Mouse (Mus musculus) liver, embryonic 15.5 days (tissue): ENCODE measurements around the gene 3110082J24Rik. TPM values are rescaled to one million over a fixed set of nuclear protein-coding genes. Genes with fewer than 3 reads are reported as not detected.

Experiments
- ATAC-seq: fragments of 200-750 bp; cut with Nextera tagmentation; 2 replicates; pipeline ENCODE4 v1.8.0; 2017; ENCODE audit warnings: moderate number of reproducible peaks, mild to moderate bottlenecking, moderate library complexity; ENCODE audit not compliant: insufficient read depth
- H3K27ac ChIP-seq: fragments of 300-500 bp; sonication (generic); replicated peaks from 2 replicates; pipeline ENCODE4 v1.5.1; 2015; ENCODE audit warnings: mild to moderate bottlenecking, inconsistent platforms
- H3K27me3 ChIP-seq: fragments of 300-500 bp; sonication (generic); 2 replicates; pipeline ENCODE4 v1.6.1; 2015; ENCODE audit warnings: mild to moderate bottlenecking, inconsistent platforms
- H3K36me3 ChIP-seq: fragments of 300-500 bp; sonication (generic); replicated peaks from 2 replicates; pipeline ENCODE4 v1.6.1; 2015; ENCODE audit warnings: moderate library complexity, mild to moderate bottlenecking, inconsistent platforms
- H3K4me1 ChIP-seq: fragments of 300-500 bp; sonication (generic); replicated peaks from 2 replicates; pipeline ENCODE4 v1.6.1; 2015; ENCODE audit warnings: inconsistent platforms
- H3K4me2 ChIP-seq: fragments of 300-500 bp; sonication (generic); 2 replicates; pipeline ENCODE4 v1.6.1; 2015; ENCODE audit warnings: moderate library complexity, mild to moderate bottlenecking, inconsistent platforms
- H3K4me3 ChIP-seq: fragments of 300-500 bp; sonication (generic); replicated peaks from 2 replicates; pipeline ENCODE4 v1.5.1; 2015; ENCODE audit warnings: mild to moderate bottlenecking, inconsistent platforms
- H3K9ac ChIP-seq: fragments of 300-500 bp; sonication (generic); 2 replicates; pipeline ENCODE4 v1.6.1; 2015; ENCODE audit warnings: moderate library complexity, mild to moderate bottlenecking, inconsistent platforms
- H3K9me3 ChIP-seq: fragments of 300-500 bp; sonication (generic); replicated peaks from 2 replicates; pipeline ENCODE4 v1.6.1; 2016; ENCODE audit warnings: inconsistent platforms
- WGBS: fragments of 180-500 bp; shearing (Covaris S2); methylation state at CpG from one replicate; pipeline ENCODE4 v1.1.7; 2015; ENCODE audit warnings: mixed read lengths; ENCODE audit not compliant: insufficient replicate concordance; 5-methylcytosine and 5-hydroxymethylcytosine counted together
- polyA plus RNA-seq: library from polyadenylated mRNA; unstranded; fragments of >200 nt; fragmentation: Nextera tagmentation; extraction: Ambion mirVana; gene quantifications from 2 replicates; pipeline ENCODE4 v1.2.1, GENCODE M21; 2015

Gene 3110082J24Rik
- polyA plus RNA-seq = not detected in 2 replicates

DNA sequence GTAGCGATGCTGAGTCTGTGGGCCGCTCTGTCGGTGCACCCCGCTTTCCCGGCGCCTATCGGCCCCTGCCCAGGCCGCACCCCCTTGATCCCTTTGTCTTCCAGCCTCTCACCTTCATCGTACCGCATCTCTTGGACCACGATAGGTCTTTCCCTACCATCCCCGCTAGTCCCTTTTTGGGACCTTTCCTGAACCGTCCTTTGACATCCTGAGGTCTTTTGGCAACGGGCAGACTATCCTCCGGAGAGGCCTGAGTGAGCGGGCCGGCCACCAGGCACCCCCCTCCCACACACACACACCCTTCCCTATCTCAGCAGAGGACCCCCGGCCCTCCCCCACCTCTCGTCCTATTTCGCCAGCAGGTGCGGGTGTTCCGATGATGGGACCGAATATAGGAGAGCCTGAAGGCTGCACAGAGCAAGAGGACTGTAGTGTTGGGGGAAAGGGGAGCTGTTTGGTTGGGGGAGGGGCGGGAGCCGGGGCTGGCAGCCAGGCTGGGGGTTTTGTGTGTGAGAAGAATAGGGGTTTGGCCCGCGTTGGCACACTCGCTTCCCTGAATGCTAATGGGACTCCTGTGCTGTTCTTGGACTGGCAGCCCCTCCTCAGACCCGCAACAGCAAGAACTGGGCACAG lies at the start of gene 3110082J24Rik:
TSS of gene 3110082J24Rik (minus strand) at position 419 of the 633 bp plus-strand sequence.
- peak within 1 kb of the TSS; percentile 57 for H3K4me2 ChIP-seq
- no peaks in the 10 kb centered on the region for H3K36me3 ChIP-seq
- no peak within 1 kb of the TSS for H3K9ac ChIP-seq
- ATAC-seq = no peak
- peaks cover 9% of the 10 kb centered on the region for H3K4me1 ChIP-seq
- no peaks in the 10 kb centered on the region for H3K9me3 ChIP-seq
- peaks cover 88% of the 10 kb centered on the region for H3K27me3 ChIP-seq
- no peak within 1 kb of the TSS for H3K27ac ChIP-seq
- H3K4me3 ChIP-seq = peak within 1 kb of the TSS; percentile 35
- WGBS = 4% methylated on average over 29 of the region's 29 CpGs

DNA sequence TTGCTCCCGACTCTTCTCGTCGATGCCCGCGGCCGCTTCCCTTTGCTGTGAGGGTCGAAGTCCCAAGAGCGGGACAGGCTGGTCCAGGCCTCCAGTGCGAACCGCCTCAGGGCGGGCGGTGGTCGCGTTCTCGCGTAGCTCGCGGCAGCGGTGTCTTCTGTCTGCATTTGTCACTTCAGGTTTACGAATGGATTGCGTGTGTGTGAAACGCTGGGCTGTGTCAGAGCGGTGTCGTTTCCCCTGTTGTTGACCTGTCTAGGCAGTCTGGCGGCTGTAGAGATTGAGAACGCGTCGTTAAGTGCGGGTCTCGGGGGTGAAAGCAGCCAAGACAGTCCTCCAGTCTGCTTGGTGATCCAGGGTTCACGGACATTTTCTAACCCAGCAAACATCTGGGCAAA lies 49.5 kb upstream of the 3110082J24Rik start:
- Histone ChIP-seq H3K27ac (peak overlapping the region; percentile 95), H3K9me3 (no peaks in the 10 kb centered on the region), H3K9ac (peak overlapping the region; percentile 98), H3K4me1 (peaks cover 35% of the 10 kb centered on the region), H3K27me3 (no peaks in the 10 kb centered on the region), H3K4me2 (peak overlapping the region; percentile 76), H3K36me3 (no peaks in the 10 kb centered on the region), H3K4me3 (peak overlapping the region; percentile 99)
- WGBS = 0% methylated on average over 31 of the region's 31 CpGs
- ATAC-seq = peak; percentile 29

DNA sequence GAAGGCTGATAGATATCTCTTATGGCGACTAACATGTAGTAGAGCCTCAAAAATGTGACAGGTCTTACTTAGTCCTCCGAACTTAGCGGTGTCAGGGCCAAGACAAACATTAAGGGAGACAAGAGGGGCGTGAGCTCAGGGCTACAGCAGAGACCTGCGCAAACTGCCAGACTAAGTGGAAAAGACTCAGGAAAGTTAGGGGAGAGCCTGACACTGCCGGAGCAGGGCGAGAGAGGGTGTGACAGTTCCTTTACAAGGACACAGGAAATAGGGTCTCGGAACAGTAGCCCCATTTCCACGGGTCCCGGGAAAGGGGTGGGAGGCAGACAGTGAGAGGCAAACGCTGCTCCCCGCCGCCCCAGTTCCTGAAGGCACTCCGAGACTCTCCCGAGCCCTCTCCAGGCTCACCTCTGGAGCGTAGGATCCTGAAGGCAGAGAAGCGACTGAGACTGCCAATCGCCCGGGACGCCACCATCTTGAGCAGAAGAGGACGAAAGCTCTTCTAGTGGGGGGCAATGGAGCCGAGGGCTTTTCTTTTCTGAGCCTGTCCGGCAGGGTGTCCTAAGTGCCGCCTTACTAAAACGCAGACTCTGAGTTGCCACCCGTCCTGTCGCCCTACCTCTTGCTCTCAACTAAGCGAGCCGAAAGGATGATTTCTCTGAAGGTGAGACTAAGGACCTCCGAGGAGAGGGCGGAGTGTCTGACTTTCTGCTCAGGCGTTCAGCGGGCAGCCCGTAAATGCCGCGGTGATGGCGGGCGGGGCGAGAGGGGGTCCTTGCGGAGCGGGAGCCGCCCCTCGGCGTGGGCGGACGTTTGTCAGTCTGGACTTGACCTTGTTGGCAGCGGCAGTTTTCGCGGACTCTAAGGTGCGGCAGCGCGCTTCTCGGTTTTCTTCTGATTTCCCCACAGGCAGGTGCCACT lies 48.8 kb upstream of the 3110082J24Rik start, which contains the start of the genes Hadha and Hadhb:
TSS of gene Hadha (minus strand) at position 689 of the 921 bp plus-strand sequence.
TSS of gene Hadhb (plus strand) at position 775 of the 921 bp plus-strand sequence.
- Histone ChIP-seq H3K4me3 (peak within 1 kb of the TSS; percentile 99), H3K27ac (peak within 1 kb of the TSS; percentile 95), H3K9ac (peak within 1 kb of the TSS; percentile 98), H3K4me2 (peak within 1 kb of the TSS; percentile 76), H3K36me3 (no peaks in the 10 kb centered on the region), H3K27me3 (no peaks in the 10 kb centered on the region), H3K4me1 (peaks cover 35% of the 10 kb centered on the region), H3K9me3 (no peaks in the 10 kb centered on the region)
- under 1% methylated on average over 53 of the region's 53 CpGs for WGBS
- ATAC-seq = peak; percentile 89

DNA sequence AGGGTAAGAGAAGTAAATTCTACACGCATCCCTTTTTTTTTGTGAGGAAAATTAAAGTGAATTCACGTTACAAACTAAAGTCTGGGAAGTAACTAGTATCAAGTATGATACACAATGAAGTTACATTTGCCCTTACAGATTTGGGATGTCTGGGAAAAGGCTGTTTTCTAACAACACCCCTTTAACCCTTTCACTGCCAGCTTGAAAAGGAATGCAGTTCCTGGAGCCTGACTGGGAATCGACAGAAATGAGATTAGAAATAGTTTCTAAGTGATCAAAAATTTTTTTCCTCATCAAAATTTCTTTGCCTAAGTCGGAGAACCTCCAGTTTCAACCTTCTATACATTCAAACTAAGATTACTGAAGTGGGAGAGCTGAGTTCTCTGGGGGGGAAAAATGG lies 48.1 kb upstream of the 3110082J24Rik start:
- 24% methylated on average over 4 of the region's 4 CpGs for WGBS
- H3K4me1 ChIP-seq = peaks cover 38% of the 10 kb centered on the region
- peak overlapping the region; percentile 99 for H3K4me3 ChIP-seq
- H3K36me3 ChIP-seq = 0 out of 2 replicates have a peak, but pooled peaks cover 6% of the 10 kb centered on the region
- peak overlapping the region; percentile 95 for H3K27ac ChIP-seq
- H3K4me2 ChIP-seq = peak overlapping the region; percentile 76
- H3K27me3 ChIP-seq = no peaks in the 10 kb centered on the region
- H3K9me3 ChIP-seq = no peaks in the 10 kb centered on the region
- H3K9ac ChIP-seq = peak overlapping the region; percentile 98
- ATAC-seq = no peak

DNA sequence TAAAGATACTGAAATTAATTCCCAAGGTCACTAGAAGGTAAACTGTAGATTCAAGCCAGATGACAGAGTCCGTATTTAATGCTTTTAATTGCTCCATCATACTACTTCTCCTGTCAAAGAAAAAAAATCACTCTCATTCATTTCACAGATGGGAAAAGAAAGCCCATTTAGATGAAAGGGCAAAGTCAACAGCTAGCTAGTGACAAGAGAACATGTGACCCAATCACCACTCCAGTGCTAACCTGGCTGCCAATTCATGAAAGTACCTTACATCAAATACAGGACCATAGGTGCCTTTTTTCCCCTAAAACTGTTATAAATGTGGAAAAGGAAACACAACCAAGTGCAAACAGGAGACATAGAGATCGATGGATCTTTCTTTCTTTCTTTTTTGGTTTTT lies 47.3 kb upstream of the 3110082J24Rik start:
- Histone ChIP-seq H3K4me1 (peaks cover 36% of the 10 kb centered on the region), H3K9me3 (no peaks in the 10 kb centered on the region), H3K27ac (no peak overlapping the region), H3K4me2 (peak overlapping the region; percentile 76), H3K9ac (no peak overlapping the region), H3K36me3 (0 out of 2 replicates have a peak, but pooled peaks cover 9% of the 10 kb centered on the region), H3K4me3 (peak overlapping the region; percentile 99), H3K27me3 (no peaks in the 10 kb centered on the region)
- no peak for ATAC-seq
- WGBS = 72% methylated on average over 2 of the region's 2 CpGs

DNA sequence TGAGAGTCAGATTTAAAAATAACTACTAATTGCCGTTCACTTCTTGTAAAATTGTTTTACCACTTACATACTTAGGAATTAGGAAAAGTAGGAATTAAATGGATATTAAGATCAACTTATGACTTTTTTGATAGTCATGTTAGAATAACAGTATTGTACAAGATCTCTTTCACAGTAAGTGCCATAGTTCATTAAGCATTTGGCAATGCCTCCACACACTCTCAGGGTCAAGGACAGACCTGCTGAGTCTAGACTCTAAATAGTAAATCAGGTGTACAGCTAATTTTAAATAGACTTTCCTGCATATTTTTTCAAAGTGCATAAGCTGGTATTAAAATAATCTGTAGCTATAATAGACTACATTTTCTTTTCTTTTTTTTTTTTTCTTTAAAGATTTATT lies 46.5 kb upstream of the 3110082J24Rik start:
- no peaks in the 10 kb centered on the region for H3K27me3 ChIP-seq
- no peaks in the 10 kb centered on the region for H3K9me3 ChIP-seq
- WGBS = 78% methylated on average over 1 of the region's 1 CpGs
- ATAC-seq = no peak
- peaks cover 29% of the 10 kb centered on the region for H3K4me1 ChIP-seq
- no peak overlapping the region for H3K27ac ChIP-seq
- no peak overlapping the region for H3K9ac ChIP-seq
- 0 out of 2 replicates have a peak, but pooled peaks cover 12% of the 10 kb centered on the region for H3K36me3 ChIP-seq
- H3K4me2 ChIP-seq = no peak overlapping the region
- no peak overlapping the region for H3K4me3 ChIP-seq

DNA sequence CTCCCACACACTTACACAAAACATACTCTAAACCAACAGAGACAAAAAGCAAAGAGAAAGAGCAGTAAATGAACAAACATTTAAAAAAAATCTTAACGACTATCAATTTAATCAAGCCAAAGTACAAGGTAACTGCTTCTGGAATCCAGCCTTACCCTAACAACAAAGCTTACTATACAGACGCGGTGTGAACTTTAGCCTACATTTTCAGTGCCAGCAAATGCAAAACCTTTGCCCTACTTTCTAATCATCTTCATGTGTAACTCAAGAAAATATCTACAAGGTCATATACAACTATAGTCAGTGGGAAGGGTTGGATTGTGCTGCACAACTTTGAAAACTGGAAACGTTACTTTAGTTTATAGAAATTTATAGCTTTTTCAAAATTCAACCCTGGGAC lies 46.1 kb upstream of the 3110082J24Rik start:
- peaks cover 14% of the 10 kb centered on the region for H3K36me3 ChIP-seq
- H3K27me3 ChIP-seq = no peaks in the 10 kb centered on the region
- no peaks in the 10 kb centered on the region for H3K9me3 ChIP-seq
- peak overlapping the region; percentile 1; the same call in 1 of the 2 replicates for H3K4me3 ChIP-seq
- no peak overlapping the region for H3K9ac ChIP-seq
- H3K4me2 ChIP-seq = 0 out of 2 replicates have a peak overlapping the region, but pooled peaks have one; percentile 25
- H3K27ac ChIP-seq = 0 out of 2 replicates have a peak overlapping the region, but pooled peaks have one; percentile 11
- 71% methylated on average over 4 of the region's 4 CpGs for WGBS
- ATAC-seq = no peak
- peaks cover 26% of the 10 kb centered on the region for H3K4me1 ChIP-seq

DNA sequence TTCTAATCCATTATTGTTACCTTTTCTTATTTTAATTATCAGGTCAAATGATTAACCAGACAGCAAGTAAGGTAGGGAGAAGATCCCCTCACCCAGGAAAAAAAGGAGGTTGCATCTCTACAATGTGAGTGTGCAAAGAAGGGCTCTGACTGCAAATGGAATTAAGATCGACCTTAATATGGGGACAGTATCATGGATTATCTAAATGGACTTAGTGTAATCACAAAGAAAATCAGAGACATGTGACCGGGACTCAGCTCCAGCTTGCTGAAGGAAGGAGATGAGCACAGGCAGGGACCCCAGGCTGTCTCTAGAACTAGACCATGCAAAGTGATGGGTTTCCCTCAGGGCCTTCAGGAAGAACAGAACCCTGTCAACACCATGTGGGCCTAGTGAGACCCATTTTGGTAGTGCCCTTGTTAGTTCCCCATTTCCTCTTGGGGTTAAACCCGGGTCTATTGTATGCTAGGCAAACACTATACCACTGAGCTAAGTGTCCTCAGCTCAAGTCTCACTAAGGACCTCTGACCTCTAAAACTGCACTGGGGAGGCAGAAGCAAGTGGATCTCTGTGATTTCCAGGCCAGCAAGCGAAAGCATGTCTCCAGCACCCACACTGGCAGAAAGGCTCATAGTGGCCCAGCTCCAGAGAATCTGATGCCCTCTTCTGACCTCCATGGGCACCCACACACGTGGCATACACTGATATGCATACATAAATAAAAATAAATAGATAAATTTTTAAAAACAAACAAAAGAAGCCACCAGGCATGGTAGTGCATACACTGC lies 42.4 kb upstream of the 3110082J24Rik start:
- no peak for ATAC-seq
- 74% methylated on average over 5 of the region's 5 CpGs for WGBS
- Histone ChIP-seq H3K4me2 (no peak overlapping the region), H3K4me1 (peaks cover 8% of the 10 kb centered on the region), H3K36me3 (peaks cover 46% of the 10 kb centered on the region), H3K27me3 (no peaks in the 10 kb centered on the region), H3K9ac (no peak overlapping the region), H3K27ac (no peak overlapping the region), H3K4me3 (no peak overlapping the region), H3K9me3 (no peaks in the 10 kb centered on the region)

DNA sequence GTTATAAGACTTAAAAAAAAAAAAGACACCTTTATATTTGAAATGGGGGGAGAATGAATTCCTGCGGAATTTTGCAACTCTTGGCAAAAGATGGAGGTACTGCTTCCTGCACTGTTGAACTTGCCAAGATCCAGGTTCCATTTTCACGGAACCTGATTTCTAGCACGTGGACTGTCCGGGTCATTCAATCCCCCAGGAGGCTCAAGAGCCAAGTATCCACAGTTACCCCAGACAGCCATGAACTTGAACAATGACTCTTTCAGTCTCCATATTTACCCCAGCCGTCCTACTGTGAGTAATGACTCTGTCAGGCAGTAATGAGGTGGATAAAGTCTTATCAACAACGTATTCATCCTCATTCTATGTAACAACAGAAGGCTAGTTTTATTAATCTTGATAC lies 40.6 kb upstream of the 3110082J24Rik start:
- Histone ChIP-seq H3K9ac (no peak overlapping the region), H3K36me3 (peaks cover 64% of the 10 kb centered on the region)
- WGBS = 80% methylated on average over 6 of the region's 6 CpGs

DNA sequence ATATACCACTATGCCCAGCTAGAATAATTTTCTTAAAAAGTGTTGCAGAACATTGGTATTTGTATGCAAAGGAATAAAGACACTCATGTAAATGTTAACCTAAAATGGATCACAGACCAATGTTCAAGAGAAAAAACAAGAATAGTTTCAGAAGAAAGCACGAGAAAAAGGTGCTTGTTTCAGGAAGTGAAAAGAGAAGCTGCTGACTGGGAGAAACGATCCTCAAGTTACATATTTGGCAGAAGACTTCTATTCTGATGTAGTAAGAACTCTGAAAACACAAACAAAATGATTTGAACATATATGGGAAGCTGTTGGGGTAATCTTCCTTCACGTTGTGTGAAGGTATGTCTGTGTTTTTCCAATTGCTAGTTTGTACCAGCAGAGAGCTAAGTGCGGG lies 32.3 kb upstream of the 3110082J24Rik start:
- Histone ChIP-seq H3K4me1 (no peaks in the 10 kb centered on the region), H3K4me2 (no peak overlapping the region), H3K4me3 (no peak overlapping the region), H3K36me3 (peaks cover 88% of the 10 kb centered on the region), H3K27me3 (no peaks in the 10 kb centered on the region), H3K9ac (no peak overlapping the region), H3K9me3 (no peaks in the 10 kb centered on the region), H3K27ac (no peak overlapping the region)
- 76% methylated on average over 4 of the region's 4 CpGs for WGBS
- no peak for ATAC-seq

More for the DNA sequence above, 40.6 kb upstream of the 3110082J24Rik start:
- no peaks in the 10 kb centered on the region for H3K9me3 ChIP-seq
- H3K4me2 ChIP-seq = no peak overlapping the region
- H3K27ac ChIP-seq = no peak overlapping the region
- no peak overlapping the region for H3K4me3 ChIP-seq
- H3K4me1 ChIP-seq = peaks cover 4% of the 10 kb centered on the region; the same call in 1 of the 2 replicates
- no peaks in the 10 kb centered on the region for H3K27me3 ChIP-seq
- no peak for ATAC-seq
